Mouse (Mus musculus) liver, postnatal 0 days (tissue): ENCODE data around the gene Urm1.

Source experiments
- CTCF ChIP-seq: sonication (generic); IDR thresholded peaks from 2 replicates; pipeline ENCODE4 v1.5.1; 2016; ENCODE audit warnings: antibody characterized with exemption, low read depth
- EP300 ChIP-seq: IDR thresholded peaks from 2 replicates; pipeline ENCODE4 v1.6.1; 2016; ENCODE audit warnings: antibody characterized with exemption, low read depth, mild to moderate bottlenecking

- no peak for TF ChIP-seq CTCF
- no peak for TF ChIP-seq EP300
Measured at GRCm38 (mm10) chr2:29865125-29865524, 45.2 kb downstream of the Urm1 start.
